Mouse (Mus musculus): ENCODE measurements around the gene C2cd3.

- TF ChIP-seq CTCF (IDR thresholded peaks at IDR 0.05; ENCODE audit: control insufficient read depth, insufficient read depth, low read length) = no peak
- TF ChIP-seq POLR2A (IDR thresholded peaks at IDR 0.05; ENCODE audit: borderline replicate concordance, control insufficient read depth, low read depth, low read length) = no peak
Measured at GRCm38 (mm10) chr7:100471407-100471797, 99.4 kb downstream of the C2cd3 start.
